Mouse (Mus musculus) spleen, adult 2 months (tissue): Measurements from ENCODE around the gene Rps6kb2.
"Not testable (repeated sequence)": the region's sequence is repeated elsewhere in the genome, so short reads cannot be mapped to it uniquely, and the experiment has no call there.

Experiments used
- CTCF ChIP-seq: fragments of 200-500 bp; IDR thresholded peaks from 2 replicates; pipeline ENCODE4 v1.5.1; 2011; ENCODE audit warnings: mild to moderate bottlenecking, inconsistent platforms; ENCODE audit not compliant: insufficient read depth, insufficient read length, insufficient replicate concordance; ENCODE audit errors: extremely low read depth
- POLR2A ChIP-seq: fragments of 200-500 bp; IDR thresholded peaks from 2 replicates; pipeline ENCODE4 v1.6.1; 2011; ENCODE audit warnings: low read depth, low read length, inconsistent platforms

DNA sequence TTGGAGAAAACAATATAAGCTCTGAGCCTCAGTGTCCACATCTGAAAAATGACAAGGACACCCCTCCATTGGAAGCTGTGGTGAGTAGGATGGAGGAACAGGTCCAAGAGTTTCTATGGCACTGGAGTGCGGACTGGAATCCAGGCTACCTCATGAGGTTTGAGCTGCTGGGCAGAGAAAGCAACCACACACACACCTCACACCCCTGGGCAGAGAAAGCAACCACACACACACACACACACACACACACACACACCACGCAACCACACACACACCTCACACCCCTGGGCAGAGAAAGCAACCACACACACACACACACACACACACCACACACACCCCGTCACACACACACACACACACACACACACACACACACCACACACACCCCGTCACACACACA is 37.9 kb downstream of the Rps6kb2 start:
- TF ChIP-seq CTCF, POLR2A: not testable (repeated sequence)
